Mouse (Mus musculus): ENCODE measurements around the gene Fancf.

DNA sequence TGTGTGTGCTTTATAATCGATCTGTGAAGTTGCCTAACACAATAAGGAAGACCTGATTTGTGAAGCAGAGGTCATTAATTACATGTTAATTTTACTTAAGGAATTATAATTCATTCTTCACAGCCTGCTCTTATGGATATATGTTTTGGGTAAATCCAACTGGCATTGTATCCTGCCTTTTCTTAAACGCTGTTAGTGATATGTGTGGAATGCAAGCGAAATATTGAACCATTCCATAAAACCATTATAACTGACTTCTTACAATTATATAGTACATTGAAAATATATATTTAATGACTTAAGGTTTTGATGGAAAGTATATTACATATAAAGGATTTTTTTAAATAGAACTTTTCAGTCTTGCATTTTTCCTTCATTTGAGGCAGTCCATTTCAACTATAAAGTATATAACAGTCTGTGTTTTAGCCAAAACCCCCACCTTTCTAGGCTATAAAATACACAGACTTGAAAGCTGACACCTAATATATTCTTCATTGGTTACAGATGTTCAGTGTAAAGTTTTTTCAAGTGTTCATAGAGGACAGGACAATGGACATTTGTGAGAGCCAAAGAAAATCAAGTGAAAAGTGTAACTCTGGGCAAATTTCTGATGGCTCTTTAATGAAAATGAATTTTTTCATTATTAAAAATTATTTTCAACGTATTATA is 32.2 kb upstream of the Fancf start:
- TF ChIP-seq POLR2A (IDR thresholded peaks at IDR 0.05; ENCODE audit: control insufficient read depth, low read depth, low read length) (no peak), CTCF (IDR thresholded peaks at IDR 0.05; ENCODE audit: control insufficient read depth, insufficient read depth, insufficient replicate concordance, low read depth, low read length) (no peak)
